8 mouse cellular contexts compared by ENCODE assay signal in genomic region chr17:50508775-50509250, GRCm38 (mm10). TPM values are rescaled to one million over a fixed set of nuclear protein-coding genes. Genes with fewer than 3 reads are reported as not detected.
DNase-seq lines count a peak whose midpoint lies in the region; ATAC-seq and TF ChIP-seq lines count a peak whose summit lies in the region.

No protein-coding gene starts in this region.

- H3K79me2 ChIP-seq in MEL (ENCODE audit: control insufficient read depth, insufficient read depth, low read length, poor library complexity) (peaks cover 49% of the 10 kb centered on the region), macrophage (ENCODE audit: inconsistent target) (peaks cover 42% of the 10 kb centered on the region)

- intact Hi-C loops in left cerebral cortex, adult 2 months (cut with DNase I) = loop anchor here (1.0 to 5.0 kb wide), 4 partner anchors 101 to 268 kb away; partner anchors contain the start of gene Dazl

- under 1% methylated on average over 54 of the region's 72 CpGs for WGBS in cerebellum, adult 2 months
- WGBS in forebrain, postnatal 0 days = under 1% methylated on average over 54 of the region's 72 CpGs
- under 1% methylated on average over 18 of the region's 72 CpGs for WGBS in hindbrain, embryonic 11.5 days
- under 1% methylated on average over 39 of the region's 72 CpGs for WGBS in macrophage (ENCODE audit: missing documents)

- ATAC-seq in forebrain, postnatal 0 days = peak; percentile 88
- peak; percentile 89 for ATAC-seq in hindbrain, embryonic 11.5 days (ENCODE audit: low FRiP score)

- peak; percentile 71 for DNase-seq in MEL (ENCODE audit: low read depth, low spot score)
- peak; percentile 76 to 85 for DNase-seq in cerebellum, adult 2 months
- DNase-seq in forebrain, postnatal 0 days = no peak
- DNase-seq in hindbrain, embryonic 11.5 days (ENCODE audit: low spot score) = peak; percentile 88
- peak; percentile 64 to 67 for DNase-seq in left cerebral cortex, adult 2 months (ENCODE audit: extremely low spot score in 1 of 2, low spot score in 2 of 2)
- DNase-seq in retina, postnatal 1 day = peak; percentile 87
- DNase-seq in thymus, postnatal 36 days = peak; percentile 74 to 79

- H3K27ac ChIP-seq in MEL (ENCODE audit: control insufficient read depth, low read depth, low read length) (peak overlapping the region; percentile 95), macrophage (peak overlapping the region; percentile 51; the same call in 1 of the 2 replicates)
- H3K27ac ChIP-seq in cerebellum, adult 2 months (ENCODE audit: insufficient read depth, low read length) = peak overlapping the region; percentile 94
- peak overlapping the region; percentile 92 for H3K27ac ChIP-seq in forebrain, postnatal 0 days (ENCODE audit: low read depth, low read length)
- peak overlapping the region; percentile 94 for H3K27ac ChIP-seq in hindbrain, embryonic 11.5 days (ENCODE audit: low read depth, low read length)
- peak overlapping the region; percentile 92 for H3K27ac ChIP-seq in left cerebral cortex, adult 2 months

- H3K9ac ChIP-seq in MEL (ENCODE audit: control insufficient read depth, low read depth, low read length, poor library complexity, severe bottlenecking) = peak overlapping the region; percentile 96
- H3K9ac ChIP-seq in forebrain, postnatal 0 days = peak overlapping the region; percentile 93
- H3K9ac ChIP-seq in hindbrain, embryonic 11.5 days (ENCODE audit: low read depth, low read length) = peak overlapping the region; percentile 87

- TF ChIP-seq EP300 in MEL (IDR thresholded peaks at IDR 0.05; ENCODE audit: low read depth in 1 of 2, low read length in 2 of 2) = no peak

- H3K36me3 ChIP-seq in MEL (ENCODE audit: control insufficient read depth in 1 of 2, insufficient read depth in 2 of 2, low read length in 2 of 2) = peaks cover 7 to 47% of the 10 kb centered on the region in 2 experiments
- no peaks in the 10 kb centered on the region for H3K36me3 ChIP-seq in forebrain, postnatal 0 days (ENCODE audit: insufficient read depth)
- no peaks in the 10 kb centered on the region for H3K36me3 ChIP-seq in hindbrain, embryonic 11.5 days (ENCODE audit: control insufficient read depth, insufficient read depth, low read length)
- no peaks in the 10 kb centered on the region for H3K36me3 ChIP-seq in macrophage (ENCODE audit: inconsistent target)

- no peak for TF ChIP-seq RAD21 in MEL (IDR thresholded peaks at IDR 0.05; ENCODE audit: low read depth, low read length)

- H3K4me1 ChIP-seq in MEL (ENCODE audit: control insufficient read depth in 1 of 2, insufficient read depth in 2 of 2, low read length in 2 of 2) = peaks cover 33 to 34% of the 10 kb centered on the region in 2 experiments
- peaks cover 13% of the 10 kb centered on the region; the same call in 1 of the 2 replicates for H3K4me1 ChIP-seq in cerebellum, adult 2 months (ENCODE audit: control insufficient read depth, insufficient read depth, low read length)
- peaks cover 14% of the 10 kb centered on the region for H3K4me1 ChIP-seq in forebrain, postnatal 0 days (ENCODE audit: insufficient read depth)
- H3K4me1 ChIP-seq in hindbrain, embryonic 11.5 days (replicated peaks; ENCODE audit: control insufficient read depth, insufficient read depth, low read length) = no peaks in the 10 kb centered on the region

- TF ChIP-seq CTCF in MEL (IDR thresholded peaks at IDR 0.05 in 2 of 3, conservative IDR thresholded peaks at IDR 0.05 in 1 of 3; ENCODE audit: control insufficient read depth in 1 of 3, insufficient read depth in 1 of 3, low read depth in 2 of 3, low read length in 3 of 3, poor library complexity in 1 of 3, severe bottlenecking in 1 of 3) = peak in 2 of 3 experiments; percentile 34 to 73; a peak in 5 of 6 replicates
- peak; percentile 33; the same call in 1 of the 2 replicates for TF ChIP-seq CTCF in cerebellum, adult 2 months (IDR thresholded peaks at IDR 0.05; ENCODE audit: borderline replicate concordance, insufficient read depth, low read depth, low read length)
- peak; percentile 65 for TF ChIP-seq CTCF in forebrain, postnatal 0 days (IDR thresholded peaks at IDR 0.05; ENCODE audit: low read depth)
- TF ChIP-seq CTCF in left cerebral cortex, adult 2 months (IDR thresholded peaks at IDR 0.05) = peak; percentile 60

- no peaks in the 10 kb centered on the region for H3K27me3 ChIP-seq in MEL (ENCODE audit: control insufficient read depth in 1 of 2, insufficient read depth in 2 of 2, low read length in 2 of 2)
- no peaks in the 10 kb centered on the region for H3K27me3 ChIP-seq in cerebellum, adult 2 months (ENCODE audit: control insufficient read depth, insufficient read depth, low read length)
- no peaks in the 10 kb centered on the region for H3K27me3 ChIP-seq in forebrain, postnatal 0 days (ENCODE audit: insufficient read depth, low read length)
- no peaks in the 10 kb centered on the region; the same call in 1 of the 2 replicates for H3K27me3 ChIP-seq in hindbrain, embryonic 11.5 days (ENCODE audit: control insufficient read depth, insufficient read depth, low read length)

- H3K4me3 ChIP-seq in MEL (ENCODE audit: control insufficient read depth in 1 of 2, insufficient read depth in 1 of 2, low read depth in 2 of 2, low read length in 2 of 2) (peak overlapping the region; percentile 88 to 99), macrophage (ENCODE audit: inconsistent target) (peak overlapping the region; percentile 26; the same call in 1 of the 2 replicates)
- H3K4me3 ChIP-seq in cerebellum, adult 2 months (replicated peaks; ENCODE audit: insufficient read depth, low read depth, low read length) = peak overlapping the region; percentile 94
- peak overlapping the region; percentile 92 for H3K4me3 ChIP-seq in forebrain, postnatal 0 days (ENCODE audit: low read depth, low read length)
- H3K4me3 ChIP-seq in hindbrain, embryonic 11.5 days (ENCODE audit: low read depth, low read length) = peak overlapping the region; percentile 82
- peak overlapping the region; percentile 61 for H3K4me3 ChIP-seq in left cerebral cortex, adult 2 months

- peak overlapping the region; percentile 79 for H3K4me2 ChIP-seq in forebrain, postnatal 0 days (ENCODE audit: low read depth)
- H3K4me2 ChIP-seq in hindbrain, embryonic 11.5 days (replicated peaks; ENCODE audit: low read depth, low read length) = peak overlapping the region; percentile 71

- TF ChIP-seq POLR2A in MEL (IDR thresholded peaks at IDR 0.05; ENCODE audit: control insufficient read depth in 1 of 2, insufficient read depth in 1 of 2, low read depth in 1 of 2, low read length in 2 of 2, poor library complexity in 1 of 2) = no peak
- no peak for TF ChIP-seq POLR2A in cerebellum, adult 2 months (IDR thresholded peaks at IDR 0.05; ENCODE audit: borderline replicate concordance, insufficient read depth, low read length)

- H3K9me3 ChIP-seq in MEL (replicated peaks; ENCODE audit: insufficient read depth, low read length) = no peaks in the 10 kb centered on the region
- H3K9me3 ChIP-seq in forebrain, postnatal 0 days (ENCODE audit: low read length) = no peaks in the 10 kb centered on the region
- no peaks in the 10 kb centered on the region for H3K9me3 ChIP-seq in hindbrain, embryonic 11.5 days (ENCODE audit: control insufficient read depth, low read length)

TF ChIP-seq in MEL, 35 proteins besides CTCF, POLR2A, EP300 and RAD21:
- TF ChIP-seq TCF12 (IDR thresholded peaks at IDR 0.05; ENCODE audit: low read depth, low read length) = 0 out of 2 replicates have a peak, but pooled peaks have one; percentile 12
- peak; percentile 52; the same call in 1 of the 2 replicates for TF ChIP-seq BHLHE40 (IDR thresholded peaks at IDR 0.05; ENCODE audit: borderline replicate concordance, low read depth, low read length)
- peak; percentile 65; the same call in 1 of the 2 replicates for TF ChIP-seq UBTF (IDR thresholded peaks at IDR 0.05; ENCODE audit: borderline replicate concordance, insufficient read depth, low read depth, low read length)
- TF ChIP-seq POLR2AphosphoS2 (IDR thresholded peaks at IDR 0.05; ENCODE audit: low read length) = no peak
- no peak for TF ChIP-seq MXI1 (IDR thresholded peaks at IDR 0.05; ENCODE audit: low read depth, low read length)
- TF ChIP-seq KAT2A (conservative IDR thresholded peaks at IDR 0.05; ENCODE audit: low read depth, low read length) = no peak
- no peak for TF ChIP-seq E2F4 (IDR thresholded peaks at IDR 0.05; ENCODE audit: borderline replicate concordance, low read depth, low read length)
TF ChIP-seq in MEL: peak in this region for 3.

RNA-seq across cellular contexts. Expression of gene Plcl2, which starts 0.4 kb away (rescaled TPM):
- 56.0 and 83.7 TPM in 2 replicates for total RNA-seq in MEL (2012; rRNA removed)
- polyA plus RNA-seq in MEL (2012; ENCODE audit: insufficient read depth in 1 of 2, insufficient read length in 2 of 2, low read depth in 1 of 2, low replicate concordance in 2 of 2, missing spikeins in 1 of 2) (10 to 100 TPM in 1 of 2 experiments, not detected in 1; 23.6 TPM), macrophage (2018) (22.4 to 54.9 TPM (median 47.7 TPM) in 3 replicates)
- 24.7 and 26.5 TPM in 2 replicates for polyA plus RNA-seq in cerebellum, adult 2 months (2012; rRNA removed)
- 59.3 and 65.6 TPM in 2 replicates for total RNA-seq in forebrain, postnatal 0 days (2014; rRNA removed)
- polyA plus RNA-seq in forebrain, postnatal 0 days (2015; fragmentation: Nextera tagmentation; extraction: Ambion mirVana) = 9.6 and 9.8 TPM in 2 replicates
- polyA plus RNA-seq in hindbrain, embryonic 11.5 days (2014; fragmentation: Nextera tagmentation; extraction: Ambion mirVana) = 6.7 and 7.2 TPM in 2 replicates
- 10 to 100 TPM; 90.8 to 94.5 TPM for total RNA-seq in left cerebral cortex, adult 2 months (2021)
- total RNA-seq in macrophage (2018; cell fraction: chromatin; rRNA removed) = 100 to 1,000 TPM; 151 to 508 (median 239) TPM
- total RNA-seq in macrophage (2018; cell fraction: cytosol; rRNA removed) = 10 to 100 TPM; 48.8 to 87.2 (median 65.6) TPM
- total RNA-seq in macrophage (2018; cell fraction: nucleus; rRNA removed) = 100 to 1,000 TPM in 25 of 26 experiments, 10 to 100 TPM in 1; 92.1 to 348 (median 202) TPM

Comparison
In these comparisons a context has a peak if more than half of its experiments do, and no peak if none do; other contexts are left out.
1. H3K4me3 ChIP-seq: peak in every context shown above with its lines; median percentile 94 in cerebellum, adult 2 months; 94 in MEL; 92 in forebrain, postnatal 0 days; 82 in hindbrain, embryonic 11.5 days; 61 in left cerebral cortex, adult 2 months; 26 in macrophage.